Mouse (Mus musculus) layer of hippocampus, postnatal 25 days (tissue): Measurements from ENCODE around the gene Paxx. TPM values are rescaled to one million over a fixed set of nuclear protein-coding genes. Genes with fewer than 3 reads are reported as not detected.
"Not testable (repeated sequence)": the region's sequence is repeated elsewhere in the genome, so short reads cannot be mapped to it uniquely, and the experiment has no call there.

Experiments used
- DNase-seq, 2 experiments: peaks; one replicate each; pipeline ENCODE4 v3.0.0; 2022; ENCODE audit warnings: mixed read lengths in 2 of 2, low spot score in 1 of 2; ENCODE audit errors: extremely low spot score in 1 of 2
- microRNA-seq, 2 experiments: library from miRNA; unstranded; fragments of <30 nt; microRNA quantifications; one replicate each; pipeline ENCODE4 v1.2.0; 2021
- total RNA-seq, 2 experiments: library from RNA; stranded (reverse); gene quantifications; 2 replicates each; pipeline ENCODE4 v1.2.3; 2021

Gene Paxx
- total RNA-seq, 2 experiments from 2014 or later: 56.6 to 58.9 TPM

GRCm38 (mm10) chr2:25422587-25423410 is 38.1 kb downstream of the Paxx start, which contains the start of gene Fut7:
TSS of gene Fut7 (plus strand) at chr2:25423267.
- no peak for DNase-seq

- DNase-seq: peak in 1 of 2 experiments; percentile 61
These were observed 39.0 kb downstream of the Paxx start for GRCm38 (mm10) chr2:25421896-25422295.

- no peak for DNase-seq
These were observed 43.5 kb downstream of the Paxx start for GRCm38 (mm10) chr2:25417426-25417825.

GRCm38 (mm10) chr2:25413436-25413835 is 47.5 kb downstream of the Paxx start:
- not testable (repeated sequence) for DNase-seq

GRCm38 (mm10) chr2:25408908-25409307 is 52.0 kb downstream of the Paxx start:
- no peak for DNase-seq

Small RNA genes lying within 50 kb of the gene (microRNA-seq; reads per million reads assigned to microRNA genes)
- 7.5 to 7.6 reads per million in 2 experiments for gene Mir3087

Other genes with a start within 250 kb of the Paxx start
- 10 to 100 TPM; 55.8 to 58.9 TPM for gene Nelfb, start 249.6 kb downstream of the Paxx start, total RNA-seq
- gene Stpg3, start 246.5 kb downstream of the Paxx start, total RNA-seq: under 1 TPM in 1 of 2 experiments, not detected in 1; 0.32 TPM
- under 1 TPM in 1 of 2 experiments, not detected in 1; 0.59 TPM for gene Fam166a, start 242.3 kb downstream of the Paxx start, total RNA-seq
- gene Tubb4b, start 236.4 kb downstream of the Paxx start, total RNA-seq: 100 to 1,000 TPM; 330 to 361 TPM
- not detected for gene Slc34a3, start 226.7 kb downstream of the Paxx start, total RNA-seq
- gene Rnf224, start 224.3 kb downstream of the Paxx start, total RNA-seq: not detected
- gene Rnf208, start 218.8 kb downstream of the Paxx start, total RNA-seq: 100 to 1,000 TPM; 230 to 231 TPM
- gene Cysrt1, start 218.6 kb downstream of the Paxx start, total RNA-seq: under 1 TPM in 1 of 2 experiments, not detected in 1; 0.79 TPM
- 1 to 10 TPM; 3.3 to 5.2 TPM for gene AL732309.1, start 214.2 kb downstream of the Paxx start, total RNA-seq
- gene Tmem203, start 205.7 kb downstream of the Paxx start, total RNA-seq: 10 to 100 TPM; 38.1 to 40.5 TPM
- 10 to 100 TPM; 27.0 to 29.4 TPM for gene Tprn, start 198.5 kb downstream of the Paxx start, total RNA-seq
- 10 to 100 TPM; 69.2 to 71.6 TPM for gene Ssna1, start 188.7 kb downstream of the Paxx start, total RNA-seq
- 10 to 100 TPM; 85.1 to 86.5 TPM for gene Anapc2, start 188.6 kb downstream of the Paxx start, total RNA-seq
- not detected for gene Tmem210, start 172.9 kb downstream of the Paxx start, total RNA-seq
- gene Lrrc26, start 171.2 kb downstream of the Paxx start, total RNA-seq: not detected
- gene Grin1, start 141.9 kb downstream of the Paxx start, total RNA-seq: 100 to 1,000 TPM; 405 to 487 TPM
- gene Man1b1, start 128.8 kb downstream of the Paxx start, total RNA-seq: 10 to 100 TPM; 53.7 to 56.1 TPM
- gene Dpp7, start 104.7 kb downstream of the Paxx start, total RNA-seq: 10 to 100 TPM; 30.7 to 31.7 TPM
- gene Uap1l1, start 95.4 kb downstream of the Paxx start, total RNA-seq: 10 to 100 TPM; 14.2 to 14.3 TPM
- gene Sapcd2, start 88.8 kb downstream of the Paxx start, total RNA-seq: 1 to 10 TPM; 5.8 to 6.0 TPM
- gene Entpd2, start 65.2 kb downstream of the Paxx start, total RNA-seq: 10 to 100 TPM; 15.3 to 18.0 TPM
- gene Npdc1, start 61.7 kb downstream of the Paxx start, total RNA-seq: 100 to 1,000 TPM; 427 to 450 TPM
- gene Fut7, start 37.8 kb downstream of the Paxx start, total RNA-seq: under 1 TPM; 0.12 to 0.49 TPM
- 100 to 1,000 TPM; 160 to 172 TPM for gene Abca2, start 32.4 kb downstream of the Paxx start, total RNA-seq
- under 1 TPM; 0.47 to 0.73 TPM for gene Clic3, start 4.3 kb downstream of the Paxx start, total RNA-seq
- gene Ptgds, start 9.0 kb upstream of the Paxx start, total RNA-seq: 100 to 1,000 TPM; 329 to 404 TPM
- not detected for gene Lcn12, start 32.8 kb upstream of the Paxx start, total RNA-seq
- gene Fbxw5, start 39.7 kb upstream of the Paxx start, total RNA-seq: 100 to 1,000 TPM; 114 to 131 TPM
- 1 to 10 TPM in 1 of 2 experiments, under 1 TPM in 1; 0.87 to 1.1 TPM for gene C8g, start 40.6 kb upstream of the Paxx start, total RNA-seq
- 10 to 100 TPM in 1 of 2 experiments, 1 to 10 TPM in 1; 9.5 to 10.5 TPM for gene Traf2, start 85.8 kb upstream of the Paxx start, total RNA-seq
- 100 to 1,000 TPM; 211 to 232 TPM for gene Edf1, start 96.8 kb upstream of the Paxx start, total RNA-seq
- gene Mamdc4, start 113.8 kb upstream of the Paxx start, total RNA-seq: 1 to 10 TPM; 1.9 to 2.3 TPM
- 10 to 100 TPM; 67.9 to 75.4 TPM for gene Phpt1, start 114.1 kb upstream of the Paxx start, total RNA-seq
- 100 to 1,000 TPM; 104 to 117 TPM for gene Ajm1, start 120.7 kb upstream of the Paxx start, total RNA-seq
- 100 to 1,000 TPM; 128 to 145 TPM for gene Rabl6, start 147.4 kb upstream of the Paxx start, total RNA-seq
- not detected for gene Ccdc183, start 156.6 kb upstream of the Paxx start, total RNA-seq
- 10 to 100 TPM; 21.3 to 24.7 TPM for gene Tmem141, start 160.9 kb upstream of the Paxx start, total RNA-seq
- under 1 TPM; 0.44 to 0.80 TPM for gene Fcna, start 166.9 kb upstream of the Paxx start, total RNA-seq
- not detected for gene Lcn8, start 192.0 kb upstream of the Paxx start, total RNA-seq
- gene Lcn5, start 196.9 kb upstream of the Paxx start, total RNA-seq: not detected
- gene Lcn6, start 215.7 kb upstream of the Paxx start, total RNA-seq: not detected
- gene Lcn10, start 221.6 kb upstream of the Paxx start, total RNA-seq: not detected
- gene Obp2a, start 238.9 kb upstream of the Paxx start, total RNA-seq: not detected
- 100 to 1,000 TPM in 1 of 2 experiments, 10 to 100 TPM in 1; 98.1 to 104 TPM for gene Bmyc, start 245.6 kb upstream of the Paxx start, total RNA-seq